Mouse (Mus musculus): ENCODE results near the gene Abca1. TPM values are rescaled to one million over a fixed set of nuclear protein-coding genes. Genes with fewer than 3 reads are reported as not detected.

Abca1 gene
- total and polyA plus RNA-seq, 3 experiments, result 8.4 to 9.0 TPM; not detected in 1

DNA sequence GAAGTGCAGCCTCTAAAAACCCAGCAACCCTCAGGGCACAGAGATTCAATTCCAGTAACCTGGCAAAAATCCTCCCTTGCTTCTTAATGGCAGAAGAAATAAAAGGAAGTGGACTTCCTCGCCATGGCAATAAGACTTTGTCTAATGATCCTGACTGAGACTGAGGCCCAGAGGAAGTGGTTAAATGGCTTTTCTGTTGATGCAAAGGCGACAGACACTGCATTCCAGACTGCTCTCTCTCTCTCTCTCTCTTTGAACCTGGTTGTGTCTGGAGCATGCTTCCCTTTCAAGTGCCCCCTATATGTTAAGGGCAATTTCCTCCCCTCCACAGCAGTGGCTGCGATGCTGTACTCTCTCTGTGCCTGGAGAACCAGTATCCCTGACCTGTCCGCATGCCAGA lies 70.7 kb downstream of the Abca1 start:
- Histone ChIP-seq H3K9ac (ENCODE audit: control insufficient read depth, low read depth, low read length, poor library complexity, severe bottlenecking) (no peak overlapping the region), H3K27me3 (ENCODE audit: control insufficient read depth in 1 of 2, insufficient read depth in 2 of 2, low read length in 2 of 2) (no peaks in the 10 kb centered on the region), H3K9me3 (replicated peaks; ENCODE audit: insufficient read depth, low read length) (no peaks in the 10 kb centered on the region), H3K4me1 (ENCODE audit: control insufficient read depth in 1 of 2, insufficient read depth in 2 of 2, low read length in 2 of 2) (peaks cover 0 to 4% of the 10 kb centered on the region in 2 experiments; a peak in 1 of 4 replicates), H3K36me3 (ENCODE audit: control insufficient read depth in 1 of 2, insufficient read depth in 2 of 2, low read length in 2 of 2) (peaks cover 0 to 14% of the 10 kb centered on the region in 2 experiments; a peak in 2 of 4 replicates), H3K79me2 (ENCODE audit: control insufficient read depth, insufficient read depth, low read length, poor library complexity) (no peaks in the 10 kb centered on the region), H3K4me3 (ENCODE audit: control insufficient read depth in 1 of 2, insufficient read depth in 1 of 2, low read depth in 2 of 2, low read length in 2 of 2) (no peak overlapping the region), H3K27ac (ENCODE audit: control insufficient read depth, low read depth, low read length) (no peak overlapping the region)
- DNase-seq (ENCODE audit: low read depth, low spot score), result peak; percentile 11
- no peak for TF ChIP-seq UBTF (IDR thresholded peaks at IDR 0.05; ENCODE audit: borderline replicate concordance, insufficient read depth, low read depth, low read length)

GRCm38 (mm10) chr4:53086636-53087035 lies 73.1 kb downstream of the Abca1 start:
- peaks cover 0 to 4% of the 10 kb centered on the region in 2 experiments; a peak in 1 of 4 replicates for H3K4me1 ChIP-seq (ENCODE audit: control insufficient read depth in 1 of 2, insufficient read depth in 2 of 2, low read length in 2 of 2)
- H3K9me3 ChIP-seq (replicated peaks; ENCODE audit: insufficient read depth, low read length), result no peaks in the 10 kb centered on the region
- no peak overlapping the region for H3K27ac ChIP-seq (ENCODE audit: control insufficient read depth, low read depth, low read length)
- no peaks in the 10 kb centered on the region for H3K27me3 ChIP-seq (ENCODE audit: control insufficient read depth in 1 of 2, insufficient read depth in 2 of 2, low read length in 2 of 2)
- no peak overlapping the region for H3K4me3 ChIP-seq (ENCODE audit: control insufficient read depth in 1 of 2, insufficient read depth in 1 of 2, low read depth in 2 of 2, low read length in 2 of 2)
- H3K79me2 ChIP-seq (ENCODE audit: control insufficient read depth, insufficient read depth, low read length, poor library complexity), result no peaks in the 10 kb centered on the region
- H3K9ac ChIP-seq (ENCODE audit: control insufficient read depth, low read depth, low read length, poor library complexity, severe bottlenecking), result no peak overlapping the region
- no peak for TF ChIP-seq MEF2A (IDR thresholded peaks at IDR 0.05; ENCODE audit: extremely low read depth, insufficient replicate concordance, low read depth, low read length, poor library complexity, severe bottlenecking)
- TF ChIP-seq NRF1 (IDR thresholded peaks at IDR 0.05; ENCODE audit: insufficient read depth, low read depth, low read length, poor library complexity, severe bottlenecking), result no peak
- TF ChIP-seq GABPA (IDR thresholded peaks at IDR 0.05; ENCODE audit: low read depth, low read length), result no peak
- TF ChIP-seq ZKSCAN1 (IDR thresholded peaks at IDR 0.05; ENCODE audit: low read depth, low read length), result no peak
- no peak for TF ChIP-seq MYB (IDR thresholded peaks at IDR 0.05; ENCODE audit: low read depth, low read length)
- TF ChIP-seq UBTF (IDR thresholded peaks at IDR 0.05; ENCODE audit: borderline replicate concordance, insufficient read depth, low read depth, low read length), result no peak
- no peak for TF ChIP-seq RCOR1 (IDR thresholded peaks at IDR 0.05; ENCODE audit: low read depth, low read length)
- no peak for TF ChIP-seq SIN3A (IDR thresholded peaks at IDR 0.05; ENCODE audit: low read length)
- TF ChIP-seq MAFK (IDR thresholded peaks at IDR 0.05; ENCODE audit: borderline replicate concordance, low read depth, low read length), result no peak
- TF ChIP-seq NELFE (IDR thresholded peaks at IDR 0.05; ENCODE audit: low read depth, low read length), result no peak
- no peak for TF ChIP-seq POLR2A (IDR thresholded peaks at IDR 0.05; ENCODE audit: control insufficient read depth in 1 of 2, insufficient read depth in 1 of 2, low read depth in 1 of 2, low read length in 2 of 2, poor library complexity in 1 of 2)
- TF ChIP-seq POLR2AphosphoS5 (IDR thresholded peaks at IDR 0.05; ENCODE audit: borderline replicate concordance, low read depth, low read length), result no peak
- no peak for TF ChIP-seq MAZ (IDR thresholded peaks at IDR 0.05; ENCODE audit: low read depth, low read length)
- TF ChIP-seq ZC3H11A (IDR thresholded peaks at IDR 0.05; ENCODE audit: low read depth, low read length), result no peak
- TF ChIP-seq MXI1 (IDR thresholded peaks at IDR 0.05; ENCODE audit: low read depth, low read length), result no peak
- no peak for TF ChIP-seq EP300 (IDR thresholded peaks at IDR 0.05; ENCODE audit: low read depth in 1 of 2, low read length in 2 of 2)
- no peak for TF ChIP-seq POLR2AphosphoS2 (IDR thresholded peaks at IDR 0.05; ENCODE audit: low read length)
- no peak for TF ChIP-seq CHD2 (IDR thresholded peaks at IDR 0.05; ENCODE audit: low read length)
- no peak for TF ChIP-seq SMC3 (IDR thresholded peaks at IDR 0.05; ENCODE audit: low read depth, low read length)
- no peak for TF ChIP-seq ELF1 (IDR thresholded peaks at IDR 0.05; ENCODE audit: low read depth, low read length)
- H3K36me3 ChIP-seq (ENCODE audit: control insufficient read depth in 1 of 2, insufficient read depth in 2 of 2, low read length in 2 of 2), result peaks cover 0 to 15% of the 10 kb centered on the region in 2 experiments; a peak in 2 of 4 replicates
- no peak for DNase-seq (ENCODE audit: low read depth, low spot score)

All from MEL (cell line).